ENCODE assay signal across 9 mouse cellular contexts in genomic region chr5:24902835-24903234, GRCm38 (mm10).
A peak's percentile ranks its signal among the peaks of the same experiment; 100 is the strongest.
DNase-seq lines count a peak whose midpoint lies in the region; ATAC-seq and TF ChIP-seq lines count a peak whose summit lies in the region.
"Had no signal": no experiment of that assay in that cellular context is flagged by ENCODE, and none has a peak within 500 bp of the region (broad histone marks: within the 10 kb centered on the region; RNA-seq: fewer than 3 reads in every experiment).

No protein-coding gene starts in this region.

- H3K36me3 ChIP-seq in thymus, adult 2 months (ENCODE audit: control insufficient read depth, insufficient read depth, low read length): no peaks in the 10 kb centered on the region
- no peaks in the 10 kb centered on the region for H3K36me3 ChIP-seq in liver, embryonic 14.5 days (replicated peaks; ENCODE audit: control insufficient read depth, insufficient read depth, low read depth)
- H3K36me3 ChIP-seq in stomach, postnatal 0 days (ENCODE audit: control insufficient read depth, insufficient read depth, low read length): no peaks in the 10 kb centered on the region
- H3K36me3 ChIP-seq: heart, embryonic 15.5 days had no signal

- 56% methylated on average over 4 of the region's 4 CpGs for WGBS in thymus, adult 2 months
- 34% methylated on average over 4 of the region's 4 CpGs for WGBS in liver, embryonic 14.5 days (ENCODE audit: insufficient replicate concordance)
- WGBS in stomach, postnatal 0 days: 36% methylated on average over 4 of the region's 4 CpGs

- no peaks in the 10 kb centered on the region for H3K27me3 ChIP-seq in thymus, adult 2 months (ENCODE audit: control insufficient read depth, insufficient read depth, low read length)
- H3K27me3 ChIP-seq in liver, embryonic 14.5 days (ENCODE audit: control insufficient read depth, insufficient read depth, low read length): peaks cover 6% of the 10 kb centered on the region; the same call in 1 of the 2 replicates
- no peaks in the 10 kb centered on the region for H3K27me3 ChIP-seq in stomach, postnatal 0 days (ENCODE audit: control insufficient read depth, insufficient read depth, low read length)
- H3K27me3 ChIP-seq: heart, embryonic 15.5 days had no signal

- intact Hi-C loops in gastrocnemius, postnatal 14 days (cut with DNase I; ENCODE audit: low total_unique reads): loop anchor here (5.0 kb wide), 1 partner anchor 109 kb away; no protein-coding TSS in a partner anchor

- no peak overlapping the region for H3K9ac ChIP-seq in liver, embryonic 14.5 days (replicated peaks)
- no peak overlapping the region for H3K9ac ChIP-seq in stomach, postnatal 0 days (ENCODE audit: low read length)
- H3K9ac ChIP-seq: heart, embryonic 15.5 days had no signal

- 0 out of 2 replicates have a peak, but pooled peaks have one; percentile 53 for ATAC-seq in liver, embryonic 14.5 days (ENCODE audit: insufficient read depth)
- 0 out of 2 replicates have a peak, but pooled peaks have one; percentile 19 for ATAC-seq in stomach, postnatal 0 days (ENCODE audit: low FRiP score, low TSS enrichment)

- no peak overlapping the region for H3K4me3 ChIP-seq in thymus, adult 2 months (ENCODE audit: control insufficient read depth, insufficient read depth, low read length)
- no peak overlapping the region for H3K4me3 ChIP-seq in liver, embryonic 14.5 days (ENCODE audit: insufficient read depth in 1 of 2, low read depth in 2 of 2, low read length in 2 of 2)
- H3K4me3 ChIP-seq in stomach, postnatal 0 days (ENCODE audit: low read depth, low read length): no peak overlapping the region
- H3K4me3 ChIP-seq: heart, embryonic 15.5 days had no signal

- peak; percentile 47 for DNase-seq in adrenal gland, postnatal 14 days
- no peak for DNase-seq in adrenal gland, adult 18-20 months (ENCODE audit: low spot score in 2 of 2)
- DNase-seq in thymus, adult 2 months: peak; percentile 48
- no peak for DNase-seq in thymus, adult 18-20 months
- DNase-seq in gastrocnemius, postnatal 14 days: peak; percentile 40
- DNase-seq in liver, embryonic 14.5 days (ENCODE audit: low read depth in 3 of 3, low spot score in 3 of 3): peak in 2 of 3 experiments; percentile 22 to 24
- peak; percentile 31 for DNase-seq in stomach, postnatal 0 days (ENCODE audit: low spot score)
- DNase-seq in right cerebral cortex, adult 2 months (ENCODE audit: low spot score in 2 of 2): no peak

- TF ChIP-seq POLR2A in thymus, adult 2 months (IDR thresholded peaks at IDR 0.05; ENCODE audit: control insufficient read depth, extremely low read depth, insufficient read depth, low read length, poor library complexity): no peak

- H3K27ac ChIP-seq in thymus, adult 2 months (ENCODE audit: control insufficient read depth, insufficient read depth, low read length): no peak overlapping the region
- no peak overlapping the region for H3K27ac ChIP-seq in liver, embryonic 14.5 days
- no peak overlapping the region for H3K27ac ChIP-seq in stomach, postnatal 0 days (replicated peaks)
- H3K27ac ChIP-seq: heart, embryonic 15.5 days had no signal

- no peaks in the 10 kb centered on the region for H3K9me3 ChIP-seq in liver, embryonic 14.5 days (ENCODE audit: control insufficient read depth, low read length)
- no peaks in the 10 kb centered on the region for H3K9me3 ChIP-seq in stomach, postnatal 0 days (ENCODE audit: control insufficient read depth, low read length)
- H3K9me3 ChIP-seq: heart, embryonic 15.5 days had no signal

- no peak for TF ChIP-seq EP300 in liver, embryonic 14.5 days (IDR thresholded peaks at IDR 0.05; ENCODE audit: low read depth)
- TF ChIP-seq EP300 in stomach, postnatal 0 days (optimal IDR thresholded peaks at IDR 0.05): no peak

- peak; percentile 42; the same call in 1 of the 2 replicates for TF ChIP-seq CTCF in thymus, adult 2 months (IDR thresholded peaks at IDR 0.05; ENCODE audit: borderline replicate concordance, control insufficient read depth, extremely low read depth, insufficient read depth, low read length, poor library complexity)
- peak; percentile 73 for TF ChIP-seq CTCF in liver, embryonic 14.5 days (IDR thresholded peaks at IDR 0.05; ENCODE audit: low read depth)
- peak; percentile 75 for TF ChIP-seq CTCF in stomach, postnatal 0 days (IDR thresholded peaks at IDR 0.05; ENCODE audit: low read depth)

- H3K4me2 ChIP-seq in liver, embryonic 14.5 days (ENCODE audit: low read depth): no peak overlapping the region
- no peak overlapping the region for H3K4me2 ChIP-seq in stomach, postnatal 0 days (replicated peaks; ENCODE audit: low read depth)
- H3K4me2 ChIP-seq: heart, embryonic 15.5 days had no signal

- H3K4me1 ChIP-seq in thymus, adult 2 months (replicated peaks; ENCODE audit: control insufficient read depth, insufficient read depth, low read length): peaks cover 3% of the 10 kb centered on the region
- H3K4me1 ChIP-seq in liver, embryonic 14.5 days (replicated peaks; ENCODE audit: control insufficient read depth in 2 of 2, insufficient read depth in 2 of 2, low read length in 1 of 2): peaks cover 0 to 2% of the 10 kb centered on the region in 2 experiments; a peak in 2 of 4 replicates
- no peaks in the 10 kb centered on the region; the same call in 1 of the 2 replicates for H3K4me1 ChIP-seq in stomach, postnatal 0 days (replicated peaks; ENCODE audit: control insufficient read depth, insufficient read depth)

Comparison
In these comparisons a context has a peak if more than half of its experiments do, and no peak if none do; other contexts are left out.
1. DNase-seq: peak in adrenal gland, postnatal 14 days (single experiment), thymus, adult 2 months (single experiment), gastrocnemius, postnatal 14 days (single experiment), liver, embryonic 14.5 days (2 of 3) and stomach, postnatal 0 days (single experiment); none in adrenal gland, adult 18-20 months (0 of 2), thymus, adult 18-20 months (0 of 2) and right cerebral cortex, adult 2 months (0 of 2).
2. Peak in every context shown above with its lines, with median percentiles within 50 percentile points of each other: CTCF ChIP-seq.